Mouse (Mus musculus) left cerebral cortex, adult 18-20 months (tissue): Measurements from ENCODE around the gene Smad3. TPM values are rescaled to one million over a fixed set of nuclear protein-coding genes. Genes with fewer than 3 reads are reported as not detected.

Experiments used
- DNase-seq, 2 experiments: peaks; one replicate each; pipeline ENCODE4 v3.0.0; 2021 to 2022; ENCODE audit warnings: low spot score in 2 of 2, mixed read lengths in 1 of 2
- total RNA-seq, 2 experiments: library from RNA; stranded (reverse); gene quantifications; 2 replicates each; pipeline ENCODE4 v1.2.3; 2021

Gene Smad3
- total RNA-seq, 2 experiments from 2014 or later = 58.2 to 70.2 TPM

GRCm38 (mm10) chr9:63602043-63602939 lies 155.5 kb downstream of the Smad3 start, which contains the start of the genes Iqch and Aagab:
Gene Iqch (minus strand): TSS chr9:63602493.
Gene Aagab (plus strand): TSS chr9:63602660.
- peak; percentile 98 for DNase-seq

Other genes starting within 250 kb of the Smad3 start
- not detected for gene Iqch, start 155.5 kb downstream of the Smad3 start, total RNA-seq
- gene Aagab, start 155.3 kb downstream of the Smad3 start, total RNA-seq = 10 to 100 TPM; 45.0 to 48.9 TPM